Comparison of ENCODE assay signal across 8 mouse cellular contexts in genomic region chr11:88235221-88236203, GRCm38 (mm10). TPM values are rescaled to one million over a fixed set of nuclear protein-coding genes. Genes with fewer than 3 reads are reported as not detected.
DNase-seq lines count a peak whose midpoint lies in the region; ATAC-seq lines count a peak whose summit lies in the region.

No protein-coding gene starts in this region.

- no peaks in the 10 kb centered on the region for H3K9me3 ChIP-seq in embryonic facial prominence, embryonic 11.5 days (replicated peaks; ENCODE audit: control insufficient read depth, low read length)
- no peaks in the 10 kb centered on the region for H3K9me3 ChIP-seq in heart, embryonic 12.5 days (replicated peaks)
- no peaks in the 10 kb centered on the region for H3K9me3 ChIP-seq in kidney, embryonic 15.5 days (replicated peaks)

- peak; percentile 44 for DNase-seq in ovary, postnatal 36 days (ENCODE audit: low spot score)
- DNase-seq in ovary, postnatal 10 days (ENCODE audit: low spot score) = no peak
- DNase-seq in embryonic facial prominence, embryonic 11.5 days (ENCODE audit: low spot score) = peak; percentile 69
- DNase-seq in lung, postnatal 10 days = peak; percentile 70
- DNase-seq in splenic B cell, adult 2 months (ENCODE audit: low read depth, low spot score) = peak; percentile 67

- no peak for ATAC-seq in embryonic facial prominence, embryonic 11.5 days (replicated peaks; ENCODE audit: insufficient number of reproducible peaks, low FRiP score, low TSS enrichment, low read depth)
- ATAC-seq in heart, embryonic 12.5 days (ENCODE audit: insufficient number of reproducible peaks, low FRiP score) = peak; percentile 24; the same call in 1 of the 2 replicates
- peak; percentile 52 for ATAC-seq in kidney, embryonic 15.5 days (replicated peaks; ENCODE audit: low FRiP score)
- no peak for ATAC-seq in CD4-positive, CD25-positive, alpha-beta regulatory T cell, adult 4 months

- 0 out of 2 replicates have a peak overlapping the region, but pooled peaks have one; percentile 2 for H3K9ac ChIP-seq in embryonic facial prominence, embryonic 11.5 days (replicated peaks; ENCODE audit: low read length)
- peak overlapping the region; percentile 42; the same call in 1 of the 2 replicates for H3K9ac ChIP-seq in heart, embryonic 12.5 days
- H3K9ac ChIP-seq in kidney, embryonic 15.5 days = peak overlapping the region; percentile 18; the same call in 1 of the 2 replicates

- no peaks in the 10 kb centered on the region for H3K27me3 ChIP-seq in embryonic facial prominence, embryonic 11.5 days (ENCODE audit: control insufficient read depth, insufficient read depth, low read length)
- no peaks in the 10 kb centered on the region for H3K27me3 ChIP-seq in heart, embryonic 12.5 days (replicated peaks)
- H3K27me3 ChIP-seq in kidney, embryonic 15.5 days = no peaks in the 10 kb centered on the region
- H3K27me3 ChIP-seq in splenic B cell, adult 2 months (ENCODE audit: control insufficient read depth, insufficient read depth, low read length, poor library complexity, severe bottlenecking) = no peaks in the 10 kb centered on the region

- 6% methylated on average over 23 of the region's 23 CpGs for WGBS in embryonic facial prominence, embryonic 11.5 days
- WGBS in heart, embryonic 12.5 days = 19% methylated on average over 23 of the region's 23 CpGs
- 8% methylated on average over 23 of the region's 23 CpGs for WGBS in kidney, embryonic 15.5 days

- H3K27ac ChIP-seq in embryonic facial prominence, embryonic 11.5 days (replicated peaks; ENCODE audit: low read depth, low read length) = peak overlapping the region; percentile 68; the same call in 1 of the 2 replicates
- H3K27ac ChIP-seq in heart, embryonic 12.5 days (ENCODE audit: poor library complexity, severe bottlenecking) = peak overlapping the region; percentile 44; the same call in 1 of the 2 replicates
- H3K27ac ChIP-seq in kidney, embryonic 15.5 days = peak overlapping the region; percentile 84

- no peak overlapping the region for H3K4me3 ChIP-seq in embryonic facial prominence, embryonic 11.5 days (ENCODE audit: low read depth, low read length)
- H3K4me3 ChIP-seq in heart, embryonic 12.5 days = 0 out of 2 replicates have a peak overlapping the region, but pooled peaks have one; percentile 7
- peak overlapping the region; percentile 19 for H3K4me3 ChIP-seq in kidney, embryonic 15.5 days (replicated peaks)

- 0 out of 2 replicates have a peak, but pooled peaks cover 7% of the 10 kb centered on the region for H3K4me1 ChIP-seq in embryonic facial prominence, embryonic 11.5 days (ENCODE audit: control insufficient read depth, insufficient read depth, low read length)
- peaks cover 31% of the 10 kb centered on the region for H3K4me1 ChIP-seq in heart, embryonic 12.5 days (replicated peaks)
- H3K4me1 ChIP-seq in kidney, embryonic 15.5 days = peaks cover 42% of the 10 kb centered on the region

- peak overlapping the region; percentile 27 for H3K4me2 ChIP-seq in embryonic facial prominence, embryonic 11.5 days (ENCODE audit: low read depth, low read length)
- peak overlapping the region; percentile 54 for H3K4me2 ChIP-seq in heart, embryonic 12.5 days
- peak overlapping the region; percentile 53 for H3K4me2 ChIP-seq in kidney, embryonic 15.5 days

- no peaks in the 10 kb centered on the region for H3K36me3 ChIP-seq in embryonic facial prominence, embryonic 11.5 days (replicated peaks; ENCODE audit: control insufficient read depth, insufficient read depth, low read depth, low read length)
- H3K36me3 ChIP-seq in heart, embryonic 12.5 days = no peaks in the 10 kb centered on the region
- no peaks in the 10 kb centered on the region for H3K36me3 ChIP-seq in kidney, embryonic 15.5 days
- no peaks in the 10 kb centered on the region for H3K36me3 ChIP-seq in splenic B cell, adult 2 months (ENCODE audit: control insufficient read depth, insufficient read depth, low read length, poor library complexity, severe bottlenecking)

RNA-seq across cellular contexts. Expression of gene Mrps23, which starts 31.3 kb away (rescaled TPM):
- 70.6 and 83.8 TPM in 2 replicates for polyA plus RNA-seq in embryonic facial prominence, embryonic 11.5 days (2014; fragmentation: Nextera tagmentation; extraction: Ambion mirVana)
- 79.2 and 81.4 TPM in 2 replicates for polyA plus RNA-seq in heart, embryonic 12.5 days (2016; fragmentation: Nextera tagmentation; extraction: Ambion mirVana)
- 57.5 and 65.2 TPM in 2 replicates for polyA plus RNA-seq in kidney, embryonic 15.5 days (2015; fragmentation: Nextera tagmentation; extraction: Ambion mirVana)
- 100 to 1,000 TPM in 1 of 2 experiments, 10 to 100 TPM in 1; 79.7 to 103 TPM for polyA plus RNA-seq in CD4-positive, CD25-positive, alpha-beta regulatory T cell, adult 4 months (2017; shearing (Covaris generic))

RNA-seq across cellular contexts. Expression of gene Ccdc182, which starts 58.3 kb away (rescaled TPM):
- 1.7 and 2.6 TPM in 2 replicates for polyA plus RNA-seq in embryonic facial prominence, embryonic 11.5 days (2014; fragmentation: Nextera tagmentation; extraction: Ambion mirVana)
- polyA plus RNA-seq in heart, embryonic 12.5 days (2016; fragmentation: Nextera tagmentation; extraction: Ambion mirVana) = 0.26 TPM in 1 of 2 replicates, not detected in the other
- polyA plus RNA-seq in kidney, embryonic 15.5 days (2015; fragmentation: Nextera tagmentation; extraction: Ambion mirVana) = 3.1 and 3.7 TPM in 2 replicates
- polyA plus RNA-seq in CD4-positive, CD25-positive, alpha-beta regulatory T cell, adult 4 months (2017; shearing (Covaris generic)) = not detected

Comparison
In these comparisons a context has a peak if more than half of its experiments do, and no peak if none do; other contexts are left out.
1. ATAC-seq: peak in heart, embryonic 12.5 days (single experiment) and kidney, embryonic 15.5 days (single experiment); none in embryonic facial prominence, embryonic 11.5 days (single experiment) and CD4-positive, CD25-positive, alpha-beta regulatory T cell, adult 4 months (single experiment).
2. Peak in every context shown above with its lines, with median percentiles within 50 percentile points of each other: H3K27ac ChIP-seq, H3K4me2 ChIP-seq and H3K9ac ChIP-seq.